Mouse (Mus musculus): ENCODE data around the gene Gm20388.

The Gm20388 gene

GRCm38 (mm10) chr8:123287362-123287761 lies 3376.7 kb downstream of the Gm20388 start:
- in situ Hi-C loops (cut with MboI, MseI), result no loop called here

GRCm38 (mm10) chr8:123290166-123290565 lies 3379.5 kb downstream of the Gm20388 start:
- in situ Hi-C loops (cut with MboI, MseI), result no loop called here

- in situ Hi-C loops (cut with MboI, MseI), result no loop called here
Measured at GRCm38 (mm10) chr8:123290679-123291078, 3380.0 kb downstream of the Gm20388 start.

- in situ Hi-C loops (cut with MboI, MseI), result no loop called here
Measured at GRCm38 (mm10) chr8:123291716-123292115, 3381.1 kb downstream of the Gm20388 start.

GRCm38 (mm10) chr8:123292281-123292680 lies 3381.6 kb downstream of the Gm20388 start:
- in situ Hi-C loops (cut with MboI, MseI), result no loop called here

- in situ Hi-C loops (cut with MboI, MseI), result no loop called here
Measured at GRCm38 (mm10) chr8:123292785-123293184, 3382.1 kb downstream of the Gm20388 start.

GRCm38 (mm10) chr8:123298301-123298700 lies 3387.7 kb downstream of the Gm20388 start:
- in situ Hi-C loops (cut with MboI, MseI), result no loop called here

- in situ Hi-C loops (cut with MboI, MseI), result no loop called here
Measured at GRCm38 (mm10) chr8:123308738-123309137, 3398.1 kb downstream of the Gm20388 start.

- in situ Hi-C loops (cut with MboI, MseI), result no loop called here
Measured at GRCm38 (mm10) chr8:123317781-123318466, 3407.3 kb downstream of the Gm20388 start.

- in situ Hi-C loops (cut with MboI, MseI), result no loop called here
Measured at GRCm38 (mm10) chr8:123318467-123318911, 3407.8 kb downstream of the Gm20388 start, which contains the start of gene Fanca. Gene Fanca (minus strand): TSS chr8:123318576.

- in situ Hi-C loops (cut with MboI, MseI), result loop anchor here (5.0 to 10.0 kb wide), 2 partner anchors 48 to 295 kb away; no protein-coding TSS in a partner anchor
Measured at GRCm38 (mm10) chr8:123319522-123320164, 3409.0 kb downstream of the Gm20388 start.

GRCm38 (mm10) chr8:123328552-123328951 lies 3417.9 kb downstream of the Gm20388 start:
- in situ Hi-C loops (cut with MboI, MseI), result loop anchor here (10.0 kb wide), 1 partner anchor 286 kb away; no protein-coding TSS in a partner anchor

GRCm38 (mm10) chr8:123329350-123329749 lies 3418.7 kb downstream of the Gm20388 start:
- in situ Hi-C loops (cut with MboI, MseI), result loop anchor here (10.0 kb wide), 1 partner anchor 285 kb away; no protein-coding TSS in a partner anchor

GRCm38 (mm10) chr8:123329961-123330360 lies 3419.3 kb downstream of the Gm20388 start:
- in situ Hi-C loops (cut with MboI, MseI), result loop anchor here (10.0 kb wide), 1 partner anchor 285 kb away; no protein-coding TSS in a partner anchor

GRCm38 (mm10) chr8:123330701-123331100 lies 3420.1 kb downstream of the Gm20388 start:
- in situ Hi-C loops (cut with MboI, MseI), result no loop called here

GRCm38 (mm10) chr8:123331301-123331700 lies 3420.7 kb downstream of the Gm20388 start:
- in situ Hi-C loops (cut with MboI, MseI), result no loop called here

- in situ Hi-C loops (cut with MboI, MseI), result no loop called here
Measured at GRCm38 (mm10) chr8:123331810-123332209, 3421.2 kb downstream of the Gm20388 start.

GRCm38 (mm10) chr8:123332262-123333090 lies 3421.8 kb downstream of the Gm20388 start, which contains the start of gene Spire2:
Gene Spire2 (plus strand): TSS chr8:123332713.
- in situ Hi-C loops (cut with MboI, MseI), result no loop called here

- in situ Hi-C loops (cut with MboI, MseI), result no loop called here
Measured at GRCm38 (mm10) chr8:123333091-123333587, 3422.5 kb downstream of the Gm20388 start.

GRCm38 (mm10) chr8:123333864-123334263 lies 3423.2 kb downstream of the Gm20388 start:
- in situ Hi-C loops (cut with MboI, MseI), result no loop called here

GRCm38 (mm10) chr8:123334467-123334866 lies 3423.8 kb downstream of the Gm20388 start:
- in situ Hi-C loops (cut with MboI, MseI), result no loop called here

Data from T-helper 1 cell (primary cell).